Mouse (Mus musculus): ENCODE measurements around the gene Dst.

Gene Dst

DNA sequence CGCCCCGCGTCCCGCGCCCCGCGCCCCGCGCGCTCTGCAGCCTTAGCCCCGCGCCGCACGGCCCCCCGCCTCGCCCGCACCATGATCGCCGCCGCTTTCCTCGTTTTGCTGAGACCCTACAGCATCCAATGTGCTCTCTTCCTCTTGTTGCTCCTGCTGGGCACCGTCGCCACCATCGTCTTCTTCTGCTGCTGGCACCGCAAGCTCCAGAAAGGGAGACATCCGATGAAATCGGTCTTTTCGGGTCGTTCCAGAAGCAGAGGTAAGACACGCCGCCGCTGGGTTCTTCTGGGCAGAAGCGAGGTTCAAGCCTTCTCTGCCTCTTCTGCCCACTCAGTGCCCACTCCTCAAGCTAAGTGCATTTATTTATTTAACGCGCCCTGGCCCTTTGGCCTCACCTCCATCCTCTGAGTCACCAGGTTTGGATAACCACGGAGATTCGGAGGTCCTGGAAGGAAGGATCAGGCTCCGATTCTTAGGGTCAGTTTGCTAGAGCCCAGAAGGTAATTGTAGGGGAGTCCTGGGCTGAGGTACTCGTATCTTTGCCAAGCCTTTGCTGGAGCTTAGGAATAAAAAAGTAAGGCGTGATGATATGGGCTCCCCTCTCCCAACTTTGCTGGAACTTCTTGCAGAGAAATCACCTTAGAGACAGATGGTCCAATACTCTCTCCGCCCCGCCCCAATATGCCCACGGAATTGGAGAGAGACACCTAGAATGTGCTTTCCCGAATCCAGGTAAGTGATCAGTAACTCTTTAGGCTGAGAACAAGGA is at the start of gene Dst:
Gene Dst, plus strand, starts transcription at position 35 of the 772 bp plus-strand sequence.
- no peak for DNase-seq (ENCODE audit: low read depth, low spot score)

DNA sequence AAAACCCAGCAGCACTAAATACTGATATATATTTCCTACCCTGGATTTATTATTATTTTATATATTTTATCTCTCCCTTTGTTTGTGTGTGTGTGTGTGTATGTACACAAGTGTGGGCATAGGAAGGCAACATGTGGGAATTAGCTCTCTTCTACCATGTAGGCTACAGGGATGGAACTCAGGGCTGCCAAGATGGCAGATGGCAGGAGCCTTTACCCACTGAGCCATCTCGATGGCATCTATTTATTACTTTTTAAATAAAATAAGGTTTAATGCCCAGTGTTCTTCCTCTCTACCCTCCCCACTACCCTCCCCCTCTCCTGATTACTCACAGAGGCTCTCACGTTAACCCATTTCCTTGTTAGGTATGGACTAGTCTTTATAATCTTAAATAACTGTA is 39.0 kb upstream of the Dst start:
- no peak for DNase-seq (ENCODE audit: low read depth, low spot score)

DNA sequence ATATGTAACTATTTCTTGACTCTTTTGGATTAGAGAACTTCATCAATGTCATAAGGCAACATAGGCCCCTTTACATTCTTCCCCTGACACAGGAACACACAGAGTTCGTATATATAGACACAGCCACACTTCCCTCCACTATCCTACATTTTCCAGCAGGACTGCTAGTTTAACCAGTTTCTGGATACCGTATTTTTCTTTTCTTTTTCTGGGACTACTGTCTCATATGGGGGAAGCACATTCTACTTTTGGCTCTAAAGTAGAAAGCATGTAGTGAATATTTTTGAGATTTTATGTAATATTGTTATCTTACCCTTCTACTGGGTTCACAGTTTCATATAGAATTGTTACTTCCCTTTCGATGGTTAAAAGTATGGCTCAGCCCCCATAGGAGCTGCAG is 38.6 kb upstream of the Dst start:
- DNase-seq (ENCODE audit: low read depth, low spot score), result no peak

DNA sequence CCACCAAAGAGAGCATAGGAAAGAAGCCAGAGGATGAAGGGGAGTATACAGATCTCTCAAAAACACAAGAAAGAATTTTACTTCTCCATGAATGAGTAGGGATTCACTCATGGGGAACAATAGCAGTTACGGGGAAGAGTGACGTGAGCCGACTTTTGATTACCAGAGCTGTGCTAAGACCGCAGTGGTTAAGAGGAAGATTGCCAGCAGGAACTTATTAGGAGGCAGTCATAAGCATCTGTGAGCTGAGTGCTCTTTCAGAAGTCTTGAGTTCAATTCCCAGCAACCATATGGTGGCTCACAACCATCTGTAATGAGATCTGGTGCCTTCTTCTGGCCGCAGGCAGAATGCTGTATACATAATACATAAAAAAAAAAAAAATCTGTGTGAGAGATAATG is 34.5 kb upstream of the Dst start:
- no peak for DNase-seq (ENCODE audit: low read depth, low spot score)

DNA sequence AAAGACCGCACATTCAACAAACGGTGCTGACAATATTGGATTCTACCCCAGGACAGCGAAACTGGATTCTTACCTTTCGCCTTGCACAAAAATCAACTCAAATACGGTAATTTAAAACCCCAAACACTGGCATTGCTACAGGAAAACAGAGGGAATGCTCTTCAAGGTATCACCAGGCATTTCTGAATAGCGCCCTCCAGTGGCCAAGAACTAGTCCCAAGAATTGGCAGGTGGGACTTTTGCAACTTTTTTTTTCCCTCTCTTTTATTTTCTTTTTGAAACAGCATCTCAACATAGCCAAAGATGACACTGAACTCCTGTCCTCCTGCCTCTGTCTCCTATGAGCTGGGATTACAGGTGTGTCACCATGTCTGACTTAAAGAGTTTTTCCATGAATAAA is 32.3 kb upstream of the Dst start:
- no peak for DNase-seq (ENCODE audit: low read depth, low spot score)

DNA sequence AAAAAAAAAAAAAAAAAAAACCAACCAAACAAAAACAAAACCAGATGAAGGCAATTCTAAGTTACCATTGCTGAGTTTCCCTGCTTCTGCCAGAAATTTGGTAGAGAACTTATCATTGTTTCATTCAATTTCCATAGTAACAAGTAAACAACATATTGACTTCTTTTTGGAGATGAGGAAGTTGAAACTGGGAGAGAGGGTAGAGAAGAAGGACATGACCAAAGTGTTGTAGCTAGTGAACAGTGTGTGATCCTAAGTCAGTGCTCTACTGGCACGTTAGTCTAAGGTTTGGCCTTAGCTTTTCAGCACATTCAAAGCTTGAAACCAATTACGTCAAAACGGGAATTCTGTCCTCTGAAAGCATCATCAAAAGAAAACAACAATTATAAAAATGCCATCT is 31.6 kb upstream of the Dst start:
- DNase-seq (ENCODE audit: low read depth, low spot score), result no peak

DNA sequence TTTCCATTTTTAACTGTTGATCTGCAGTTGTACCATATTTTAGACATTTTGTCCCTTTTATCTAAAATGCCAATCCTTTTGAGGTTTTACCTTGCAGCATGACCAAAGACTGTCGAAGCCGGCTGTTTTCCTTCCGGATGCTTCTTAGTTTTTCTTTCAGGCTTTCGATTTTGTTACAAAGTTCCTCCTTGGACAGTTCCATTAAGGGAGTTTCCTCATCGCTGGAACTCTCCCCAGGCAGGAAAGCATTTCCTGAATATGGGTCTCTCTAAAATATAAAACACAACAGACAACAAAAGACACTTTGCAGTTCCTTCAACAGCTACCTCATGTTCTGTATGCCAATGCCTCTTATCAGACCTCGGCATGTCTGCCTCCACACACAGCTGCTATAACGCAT is 29.9 kb upstream of the Dst start:
- no peak for DNase-seq (ENCODE audit: low read depth, low spot score)

DNA sequence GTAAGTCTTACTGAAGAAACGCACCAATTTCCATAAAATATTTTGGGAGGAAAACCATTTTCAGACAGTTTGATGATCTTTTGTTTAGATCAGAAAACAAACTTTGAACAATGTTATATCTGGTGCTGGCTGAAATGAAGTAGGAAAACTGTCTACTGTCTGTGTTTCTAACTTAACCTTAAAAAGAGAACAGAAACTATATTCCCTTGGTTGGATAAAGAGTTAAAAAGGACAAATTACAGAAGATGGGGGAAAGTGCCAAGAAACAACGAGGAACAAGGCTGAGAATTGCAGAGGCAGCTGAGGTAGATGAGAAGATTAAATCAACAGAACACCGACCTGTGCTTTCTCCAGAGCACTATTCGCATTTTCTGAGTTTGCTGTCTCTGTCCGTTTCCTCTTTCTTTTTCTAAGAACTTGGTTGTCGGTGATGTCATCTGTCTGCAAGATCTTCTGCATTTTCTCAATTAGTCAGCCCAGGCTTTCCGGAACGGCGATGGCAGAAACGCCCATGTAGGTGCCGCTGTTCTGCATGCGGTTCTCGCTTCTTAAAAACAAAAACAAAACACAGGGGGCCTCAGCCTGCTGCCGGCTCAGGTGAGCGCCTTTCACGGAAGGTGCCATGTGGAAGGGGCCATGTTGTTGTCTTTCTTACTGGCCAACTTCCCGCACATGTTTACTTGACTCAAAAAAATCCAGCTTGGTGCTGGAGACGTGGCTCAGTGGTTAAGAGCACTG is 24.8 kb upstream of the Dst start:
- DNase-seq (ENCODE audit: low read depth, low spot score), result no peak

DNA sequence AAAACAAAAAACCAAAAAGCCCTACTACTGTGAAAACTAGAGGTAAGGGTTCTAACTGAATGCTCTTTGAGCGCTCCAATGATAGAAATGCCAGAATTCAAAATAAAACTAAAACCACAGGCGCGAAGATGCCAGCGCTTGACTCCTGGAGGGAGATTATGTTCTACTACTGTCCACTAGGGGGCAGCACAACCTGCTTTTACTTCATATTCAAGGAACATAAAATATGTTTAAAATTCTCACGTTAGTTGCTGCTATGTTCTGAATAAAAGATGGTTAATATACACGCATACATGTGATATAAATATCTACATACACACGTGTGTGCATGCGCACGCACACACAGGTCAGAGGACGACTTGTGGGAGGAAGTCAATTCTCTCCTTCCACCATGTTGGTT is 15.2 kb upstream of the Dst start:
- DNase-seq (ENCODE audit: low read depth, low spot score), result no peak

DNA sequence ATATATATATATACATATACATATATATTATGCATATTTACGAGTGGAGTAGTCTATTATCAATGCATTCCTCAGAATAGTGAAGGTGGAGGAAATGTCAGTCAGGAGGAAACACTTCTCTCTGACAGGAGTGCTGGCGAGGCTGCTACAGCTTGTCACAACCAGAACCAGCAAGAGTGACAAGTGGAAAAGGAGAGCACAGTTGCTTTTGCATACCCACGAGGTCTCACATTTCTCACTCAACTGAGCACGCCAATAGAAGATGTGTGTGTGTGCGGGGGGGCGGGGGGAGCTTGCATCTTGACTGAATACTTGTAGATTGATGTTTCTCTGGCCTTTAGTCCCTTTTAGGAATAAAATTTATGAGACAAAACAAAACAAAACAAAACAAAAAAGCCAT is 11.9 kb upstream of the Dst start:
- DNase-seq (ENCODE audit: low read depth, low spot score), result no peak

DNA sequence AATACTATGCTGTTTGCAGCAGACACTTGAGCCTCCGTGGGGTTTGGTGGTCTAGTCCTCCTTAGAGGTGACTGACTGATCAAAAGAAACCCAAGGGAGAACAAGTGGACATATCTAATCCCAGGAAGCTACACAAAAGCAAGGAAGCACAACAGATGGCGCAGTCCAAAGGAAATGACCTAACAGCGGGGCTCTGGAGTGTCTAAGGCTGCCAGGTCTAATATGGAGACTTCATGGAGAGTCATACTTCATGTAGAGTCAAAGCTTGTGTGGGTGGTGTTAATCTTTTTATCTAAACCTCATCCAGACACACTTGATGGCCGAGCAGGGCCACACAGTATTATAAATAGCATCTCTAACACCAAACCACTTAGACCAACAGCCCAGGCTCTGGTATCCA is 11.4 kb upstream of the Dst start:
- no peak for DNase-seq (ENCODE audit: low read depth, low spot score)

DNA sequence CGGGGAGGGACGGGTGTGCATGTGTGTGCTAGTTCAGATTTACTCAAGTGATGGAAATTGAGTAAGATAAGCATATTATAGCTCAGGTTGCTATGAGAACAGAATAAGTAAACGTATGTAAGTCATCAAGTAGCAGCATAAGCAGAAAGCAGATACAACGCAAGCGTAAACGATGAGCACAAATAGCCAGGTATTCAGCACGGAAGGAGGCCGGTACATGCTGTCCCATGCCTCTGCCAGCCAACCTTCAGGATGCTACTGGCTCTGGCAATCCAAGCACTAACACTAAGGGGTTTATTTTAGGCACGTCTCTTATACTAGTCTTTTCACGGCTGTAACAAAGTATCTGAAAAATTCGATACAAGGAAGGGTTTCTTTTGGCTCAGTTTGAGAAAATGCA is 10.6 kb upstream of the Dst start:
- DNase-seq (ENCODE audit: low read depth, low spot score), result no peak

DNA sequence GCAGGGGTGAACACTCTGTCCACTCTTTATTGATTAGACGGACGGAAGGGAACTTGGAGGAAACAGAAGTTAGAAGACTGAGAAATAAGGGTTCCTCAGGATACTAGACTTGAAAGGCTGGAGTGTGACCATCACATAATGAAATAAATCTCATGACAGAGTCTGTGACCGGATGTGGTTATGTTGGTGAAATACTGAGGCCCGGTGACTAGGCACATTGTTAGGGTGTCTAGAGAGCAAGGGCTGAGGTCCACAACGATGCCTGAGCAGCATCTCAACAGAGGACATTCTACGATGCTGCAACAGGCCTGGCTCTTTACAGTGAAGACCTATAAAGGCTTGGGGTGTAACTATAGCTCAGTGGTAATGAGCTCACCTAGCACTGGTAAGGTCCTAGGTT is 9.7 kb upstream of the Dst start:
- no peak for DNase-seq (ENCODE audit: low read depth, low spot score)

DNA sequence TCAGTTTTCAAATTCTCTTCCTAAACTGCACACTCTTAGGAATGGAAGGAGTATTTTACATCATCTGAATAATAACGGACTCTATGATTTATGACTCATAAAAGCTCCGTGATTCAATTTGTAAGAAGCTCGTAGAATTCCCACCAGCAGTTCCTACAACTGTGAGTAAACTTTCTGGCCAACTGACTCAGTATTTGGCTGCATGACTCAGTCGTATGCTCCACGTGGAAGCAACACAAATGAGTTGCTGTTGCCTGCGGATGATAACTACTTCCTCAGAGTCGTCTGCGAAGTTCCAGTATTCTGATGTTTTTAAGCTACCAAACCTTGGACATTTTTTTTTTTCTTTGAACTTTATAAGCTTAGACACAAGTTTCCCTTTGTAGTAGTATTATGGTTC is 7.8 kb upstream of the Dst start:
- DNase-seq (ENCODE audit: low read depth, low spot score), result no peak

DNA sequence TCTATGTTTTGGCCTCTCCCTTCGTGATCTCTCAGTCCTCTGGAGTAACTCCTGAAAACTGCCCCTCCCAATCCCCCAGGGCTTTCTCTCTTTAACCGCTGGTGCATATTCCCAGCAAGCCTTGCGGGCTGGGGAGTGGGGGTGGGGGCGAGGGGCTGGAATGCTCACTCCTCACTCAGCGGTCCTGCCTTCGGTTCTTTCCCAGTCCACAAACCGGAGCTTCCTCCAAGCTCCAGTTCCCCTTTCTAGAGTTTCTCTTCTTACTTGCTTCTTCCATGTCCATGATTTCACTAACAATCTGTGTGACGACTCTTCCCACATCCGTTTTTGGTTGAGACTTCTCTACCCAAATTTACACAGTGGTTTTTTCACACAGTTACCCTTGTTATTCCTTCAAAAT is 4.4 kb upstream of the Dst start:
- no peak for DNase-seq (ENCODE audit: low read depth, low spot score)

DNA sequence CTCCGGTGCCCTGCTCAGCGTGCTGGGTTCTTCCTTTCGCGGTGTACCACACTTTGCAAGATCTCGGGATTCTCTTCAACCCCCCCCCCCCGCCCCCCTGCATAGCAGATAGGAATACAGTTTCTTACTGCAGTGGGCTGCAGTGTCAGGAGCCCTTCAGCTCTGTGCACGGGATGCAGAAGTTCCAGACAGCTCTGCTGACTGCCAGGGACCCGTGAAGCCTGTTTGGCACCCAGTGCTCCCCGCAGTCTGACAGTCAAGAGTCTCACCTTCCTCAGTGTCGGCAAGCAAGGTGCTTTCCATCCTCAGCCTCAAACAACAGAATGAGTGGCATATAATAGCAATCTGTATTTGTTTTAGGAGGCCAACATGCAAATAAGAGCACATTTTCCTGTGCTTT is 1.8 kb upstream of the Dst start:
- no peak for DNase-seq (ENCODE audit: low read depth, low spot score)

DNA sequence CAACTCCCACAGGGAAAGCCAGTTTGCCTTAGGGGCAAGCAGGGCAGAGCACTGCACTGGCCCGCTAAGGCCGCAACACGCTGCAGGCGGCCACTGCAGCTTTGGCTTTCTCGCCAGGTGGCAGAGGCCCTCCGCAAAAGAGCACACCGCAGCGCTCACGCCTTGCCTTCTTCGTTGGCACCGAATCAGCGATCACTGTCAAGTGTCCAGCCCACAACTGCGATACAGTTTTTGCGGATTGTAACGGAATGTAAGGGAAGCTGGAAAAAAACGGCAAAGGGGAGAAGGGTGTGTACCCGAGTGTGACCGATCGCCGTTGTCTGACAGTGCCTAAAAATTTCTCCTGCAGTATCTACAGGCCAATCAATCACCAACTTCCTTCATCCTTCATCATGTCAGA is 1.1 kb upstream of the Dst start:
- no peak for DNase-seq (ENCODE audit: low read depth, low spot score)

DNA sequence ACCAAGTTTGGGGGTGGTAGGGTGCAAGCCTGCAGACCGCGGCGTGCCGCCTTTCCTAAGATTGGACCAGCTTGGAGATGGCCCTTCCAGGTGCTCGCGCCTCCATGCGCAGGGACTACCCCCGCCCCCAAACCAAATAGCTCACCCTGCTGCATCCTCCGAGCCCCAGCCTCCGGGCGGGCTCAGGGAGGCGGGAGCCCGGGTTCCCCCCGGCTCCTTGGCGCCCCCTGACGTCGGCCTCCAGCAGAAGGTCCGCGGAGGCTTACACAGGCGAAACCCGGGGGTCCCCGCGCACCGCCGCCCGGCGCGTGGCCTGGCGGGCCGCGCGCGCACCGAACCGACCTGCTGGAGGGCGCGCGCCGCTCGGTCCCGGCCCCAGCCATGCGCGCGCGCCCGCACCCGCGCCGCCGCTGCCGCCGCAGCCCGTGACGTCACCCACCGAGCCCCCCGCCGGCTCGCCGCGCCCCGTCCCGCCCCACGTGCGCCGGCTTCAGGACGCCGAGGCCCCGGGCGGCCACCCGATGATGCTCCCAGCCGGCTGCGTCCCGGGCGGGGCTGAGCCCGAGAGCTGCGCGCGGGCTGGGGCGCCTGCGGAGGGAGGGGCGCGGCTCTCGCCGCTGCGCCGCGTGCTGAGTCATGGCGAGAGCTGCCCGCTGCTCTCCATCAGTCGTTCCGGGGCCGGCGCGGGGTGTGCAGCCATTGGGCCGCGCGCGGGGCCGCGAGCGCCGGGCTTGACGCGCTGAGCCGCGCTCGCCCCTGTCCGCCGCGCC is 419 bp upstream of the Dst start, which contains the start of gene Bend6:
Gene Bend6, minus strand, starts transcription at position 396 of the 770 bp plus-strand sequence.
- peak; percentile 30 for DNase-seq (ENCODE audit: low read depth, low spot score)

DNA sequence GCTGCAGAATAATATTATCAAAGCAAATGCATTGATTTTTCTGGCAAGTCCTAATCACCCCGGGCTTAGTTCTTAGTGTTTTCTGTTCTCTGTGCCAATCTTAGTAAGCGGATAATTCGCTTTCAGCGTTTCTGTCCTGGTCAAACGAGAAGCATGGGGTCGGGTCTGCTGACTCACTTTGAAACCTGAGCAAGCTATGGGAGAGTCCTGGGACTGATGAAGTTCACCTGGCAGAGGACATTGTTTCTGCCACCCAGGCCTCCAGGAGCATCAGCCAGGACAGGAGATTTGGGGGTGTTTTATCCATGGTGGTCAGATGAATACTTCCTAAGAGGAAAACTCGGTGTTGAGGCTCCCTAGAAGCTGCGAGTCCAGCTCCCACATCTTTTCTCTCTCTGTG is 3.6 kb downstream of the Dst start:
- no peak for DNase-seq (ENCODE audit: low read depth, low spot score)

DNA sequence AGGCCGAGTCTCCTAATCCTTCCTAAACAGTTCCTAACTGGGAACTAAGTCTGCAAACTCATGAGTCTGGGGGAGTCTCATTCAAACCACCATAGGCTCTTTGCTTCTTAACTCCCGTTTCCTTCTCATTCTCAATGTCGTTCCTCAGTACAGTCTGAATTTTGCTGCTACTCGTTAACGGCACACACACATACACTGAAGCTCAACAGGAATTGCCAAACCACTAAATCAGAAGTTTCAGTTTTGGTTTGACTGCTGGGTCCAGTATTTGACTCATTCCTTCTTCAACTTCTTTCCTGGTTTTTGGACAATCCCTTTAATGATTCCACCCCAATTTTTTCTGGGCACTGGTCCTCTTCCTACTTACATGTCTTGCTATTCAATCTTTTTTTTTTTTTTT is 8.5 kb downstream of the Dst start:
- DNase-seq (ENCODE audit: low read depth, low spot score), result no peak

DNA sequence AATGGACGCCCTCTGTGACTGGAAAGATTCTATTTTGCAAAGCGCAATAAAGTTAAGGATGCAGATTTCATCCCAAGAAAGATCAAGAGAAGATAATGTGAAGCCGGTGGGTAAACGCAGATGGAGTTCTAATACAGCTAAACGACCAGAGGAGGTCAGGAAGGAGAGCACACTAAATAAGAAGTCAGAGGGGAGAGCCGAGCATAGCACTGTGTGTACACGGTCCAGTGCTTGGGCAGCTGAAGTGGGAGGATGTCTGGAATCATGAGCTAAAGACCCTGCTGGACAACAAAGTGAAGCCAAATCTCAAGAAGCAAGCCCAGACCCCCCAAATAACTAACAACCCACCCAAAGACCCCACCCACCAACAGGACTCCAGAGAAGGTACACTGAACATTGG is 14.9 kb downstream of the Dst start:
- no peak for DNase-seq (ENCODE audit: low read depth, low spot score)

DNA sequence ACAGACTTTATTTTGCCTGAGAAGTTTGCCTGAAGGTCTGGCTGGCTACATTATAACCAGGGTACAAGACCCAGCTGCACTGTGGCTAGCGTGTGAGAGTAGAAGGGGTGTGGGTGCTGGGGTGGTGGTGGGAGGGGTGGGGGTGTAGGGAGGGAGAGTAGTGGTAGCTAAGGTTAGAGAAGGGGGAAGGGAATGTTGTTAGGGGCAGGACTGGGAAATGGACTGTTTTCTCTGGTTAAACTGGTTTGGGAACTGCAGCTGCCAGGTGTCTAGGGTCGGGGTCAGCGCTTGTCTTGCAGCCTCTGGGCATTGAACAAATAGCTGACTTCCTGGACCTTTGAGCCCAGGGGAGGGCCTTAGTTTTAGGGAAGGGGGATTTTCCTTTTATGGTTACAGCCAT is 17.3 kb downstream of the Dst start:
- DNase-seq (ENCODE audit: low read depth, low spot score), result no peak

DNA sequence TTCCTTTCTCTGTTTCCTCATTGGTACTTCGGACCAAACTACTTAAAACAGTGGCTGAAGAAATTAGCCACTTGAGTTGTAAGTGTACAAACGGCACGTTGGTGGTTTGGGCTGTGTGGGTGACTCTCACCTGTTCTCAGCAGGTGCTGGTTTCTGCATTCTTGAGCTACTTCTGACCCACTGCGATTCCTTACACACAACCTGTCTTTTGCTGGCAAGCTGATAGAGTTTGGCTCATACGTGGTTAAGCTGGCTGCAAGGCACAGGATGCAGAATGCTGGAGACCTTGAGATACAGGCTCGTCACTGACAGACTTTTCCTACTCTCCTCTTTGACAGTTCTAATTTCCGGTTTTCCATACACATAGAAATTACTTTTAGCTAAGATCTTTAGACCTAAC is 19.4 kb downstream of the Dst start:
- DNase-seq (ENCODE audit: low read depth, low spot score), result no peak
